Mouse (Mus musculus): ENCODE measurements around the gene Oscp1.

The Oscp1 gene

GRCm38 (mm10) chr4:126111153-126111549, 52.8 kb downstream of the Oscp1 start:
- peak; percentile 57 to 65 for DNase-seq

DNA sequence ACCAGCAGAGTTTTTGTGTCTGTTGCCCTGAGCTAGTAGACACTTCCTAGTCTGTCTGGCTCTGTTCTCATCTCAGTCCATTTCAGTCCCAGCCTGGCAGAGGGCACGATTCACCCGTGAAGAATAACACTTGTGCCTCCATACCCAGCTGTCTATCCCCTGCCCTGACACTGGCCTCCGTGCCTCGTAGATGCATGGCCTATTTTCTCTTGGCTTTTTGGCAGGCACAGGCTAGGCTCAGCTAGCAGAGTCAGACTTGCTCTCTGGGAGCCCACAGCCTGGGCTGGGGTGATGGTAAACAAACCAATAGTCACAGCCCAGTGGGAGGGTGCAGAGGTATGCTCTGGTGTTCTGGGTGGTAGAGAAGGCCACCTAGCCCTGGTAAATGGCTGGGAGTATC, 54.9 kb downstream of the Oscp1 start:
- no peak for DNase-seq

DNA sequence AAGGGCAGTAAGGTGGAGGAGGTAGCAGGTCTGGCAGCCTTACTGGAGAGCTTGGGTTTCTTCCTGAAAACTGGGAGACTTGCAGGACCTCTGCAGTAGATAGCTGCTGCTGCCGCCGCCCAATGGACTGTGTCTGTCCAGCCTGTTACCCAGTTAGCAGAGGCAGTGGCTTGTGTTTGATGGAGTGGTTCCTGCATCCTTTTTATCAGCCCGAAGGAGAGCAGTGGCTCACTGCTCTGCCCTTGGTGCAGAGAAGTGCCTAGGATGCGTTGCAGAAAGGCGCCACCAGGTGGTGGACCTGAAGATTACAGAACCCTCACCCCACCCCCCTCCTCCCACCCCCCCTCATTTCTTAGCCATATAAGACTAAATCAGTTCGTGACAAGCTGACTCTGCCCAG, 55.6 kb downstream of the Oscp1 start:
- peak; percentile 67 to 78 for DNase-seq

- DNase-seq: peak; percentile 40 to 47
Observed at GRCm38 (mm10) chr4:126115411-126115810, 57.0 kb downstream of the Oscp1 start.

GRCm38 (mm10) chr4:126115871-126116521, 57.6 kb downstream of the Oscp1 start:
- no peak for DNase-seq

GRCm38 (mm10) chr4:126117116-126117515, 58.8 kb downstream of the Oscp1 start:
- no peak for DNase-seq

DNA sequence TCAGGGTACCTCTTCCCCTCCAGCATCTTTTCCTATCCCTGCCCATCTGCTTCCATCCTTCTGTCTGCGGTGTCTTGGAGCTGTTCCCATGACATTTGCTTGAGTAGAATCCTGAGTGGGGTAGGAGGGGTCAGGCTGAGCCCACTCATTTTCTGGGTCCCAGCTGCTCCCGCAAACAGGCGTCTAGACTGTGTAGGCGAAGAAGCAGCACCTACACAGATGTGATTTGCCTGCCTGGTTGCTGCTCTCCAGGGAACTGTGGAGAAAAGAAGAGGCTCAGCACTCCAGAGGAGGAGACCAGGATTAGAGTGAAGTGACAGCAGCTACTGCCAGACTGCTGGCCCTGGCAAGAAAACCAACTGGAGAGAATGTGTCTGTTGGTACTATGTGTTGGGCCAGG, 60.3 kb downstream of the Oscp1 start:
- no peak for DNase-seq

GRCm38 (mm10) chr4:126119051-126119450, 60.7 kb downstream of the Oscp1 start:
- no peak for DNase-seq

GRCm38 (mm10) chr4:126120052-126120451, 61.7 kb downstream of the Oscp1 start:
- DNase-seq: no peak

DNA sequence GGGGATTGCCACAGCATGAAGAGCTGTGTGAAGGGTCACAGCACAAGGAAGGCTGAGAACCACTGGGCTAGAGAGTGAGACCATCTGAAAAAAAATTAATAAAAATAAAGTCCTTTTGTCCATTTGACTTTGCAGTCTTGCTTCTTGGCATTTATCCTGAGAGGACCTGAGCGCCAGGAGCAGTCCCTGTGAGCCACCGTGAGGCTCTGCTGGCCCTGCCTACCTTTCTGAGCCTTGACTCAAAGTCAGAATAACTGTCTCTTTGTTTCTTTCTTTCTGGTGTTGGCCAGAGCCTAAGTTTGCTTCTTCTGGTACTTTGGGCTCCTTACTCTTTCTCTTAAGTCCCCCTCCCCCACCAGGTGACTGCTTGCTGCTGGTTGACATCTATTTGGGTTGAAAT, 62.1 kb downstream of the Oscp1 start:
- no peak for DNase-seq

DNA sequence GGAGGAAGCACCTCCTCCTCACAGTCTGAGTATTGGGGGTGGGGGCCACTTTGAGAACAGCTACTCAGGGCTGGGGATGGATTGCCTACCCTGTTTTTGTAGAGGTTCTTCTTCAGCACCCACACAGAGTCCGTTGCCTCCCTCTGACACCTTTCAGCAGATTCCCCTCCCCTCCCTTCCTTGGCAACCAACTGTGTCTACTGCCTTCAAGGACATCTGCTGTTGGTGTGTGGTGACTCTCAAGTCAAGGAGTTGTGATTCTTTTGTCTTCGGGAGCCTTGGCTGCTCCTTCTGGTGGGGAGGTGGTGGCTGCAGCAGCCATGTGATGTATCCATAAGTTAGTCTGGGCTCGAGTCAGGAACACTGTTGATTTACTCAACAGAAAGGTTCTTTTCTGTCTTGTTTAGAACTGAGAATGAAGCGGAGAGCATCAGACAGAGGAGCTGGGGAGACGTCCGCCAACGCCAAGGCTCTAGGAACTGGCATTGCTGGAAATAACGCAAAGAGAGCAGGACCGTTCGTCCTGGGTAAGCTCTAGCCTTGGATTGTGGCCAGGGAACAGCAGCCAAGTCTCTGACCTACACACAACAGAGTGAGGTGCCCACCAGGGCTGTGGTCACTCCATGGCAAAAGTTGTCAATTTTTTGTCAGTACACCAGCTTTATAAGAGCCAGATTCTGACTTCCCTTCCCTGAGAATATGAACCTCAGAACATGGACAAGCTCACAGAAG, 65.1 kb downstream of the Oscp1 start:
- no peak for DNase-seq

- peak; percentile 43 to 63 for DNase-seq
Observed at GRCm38 (mm10) chr4:126130502-126130901, 72.1 kb downstream of the Oscp1 start.

DNA sequence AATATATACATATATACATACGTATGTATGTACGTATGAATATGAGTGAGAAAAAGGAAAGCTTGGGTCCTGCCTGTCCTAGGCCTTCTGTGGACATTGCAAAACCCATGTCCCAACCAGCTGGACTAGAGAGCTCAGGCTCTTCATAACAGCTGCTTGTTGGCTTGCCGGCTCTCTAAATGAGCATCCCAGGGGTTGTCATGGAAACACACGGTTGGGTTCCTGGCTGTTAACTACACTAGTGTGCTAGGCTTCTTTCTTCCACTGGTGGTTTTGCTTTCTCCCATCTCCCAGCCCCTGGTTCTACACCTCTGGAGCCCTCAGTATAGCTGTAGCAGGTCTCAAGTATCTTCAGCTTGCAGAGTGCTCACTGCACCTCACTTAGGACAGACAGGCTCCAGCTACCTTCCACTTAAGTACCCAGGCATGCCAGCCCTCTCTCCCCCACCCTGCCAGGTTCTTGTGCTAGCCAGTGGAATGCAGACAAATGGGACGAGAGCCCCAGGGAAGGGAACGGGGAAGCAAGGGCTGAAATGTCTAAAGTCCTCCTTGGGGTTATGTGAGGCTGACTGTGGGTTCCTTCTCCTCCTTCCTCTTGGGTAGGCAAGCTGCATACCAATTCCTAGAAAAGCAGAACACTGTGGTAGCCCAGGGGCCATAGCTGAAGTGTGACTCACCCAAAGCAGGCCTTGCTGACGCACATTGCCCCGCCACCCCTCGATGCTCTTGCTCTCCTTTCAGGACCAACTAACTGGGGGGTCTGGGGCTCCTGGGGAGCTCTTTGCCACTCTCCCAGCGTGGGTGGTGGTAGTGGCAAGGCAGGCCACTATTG, 73.1 kb downstream of the Oscp1 start:
- DNase-seq: peak; percentile 56 to 64

DNA sequence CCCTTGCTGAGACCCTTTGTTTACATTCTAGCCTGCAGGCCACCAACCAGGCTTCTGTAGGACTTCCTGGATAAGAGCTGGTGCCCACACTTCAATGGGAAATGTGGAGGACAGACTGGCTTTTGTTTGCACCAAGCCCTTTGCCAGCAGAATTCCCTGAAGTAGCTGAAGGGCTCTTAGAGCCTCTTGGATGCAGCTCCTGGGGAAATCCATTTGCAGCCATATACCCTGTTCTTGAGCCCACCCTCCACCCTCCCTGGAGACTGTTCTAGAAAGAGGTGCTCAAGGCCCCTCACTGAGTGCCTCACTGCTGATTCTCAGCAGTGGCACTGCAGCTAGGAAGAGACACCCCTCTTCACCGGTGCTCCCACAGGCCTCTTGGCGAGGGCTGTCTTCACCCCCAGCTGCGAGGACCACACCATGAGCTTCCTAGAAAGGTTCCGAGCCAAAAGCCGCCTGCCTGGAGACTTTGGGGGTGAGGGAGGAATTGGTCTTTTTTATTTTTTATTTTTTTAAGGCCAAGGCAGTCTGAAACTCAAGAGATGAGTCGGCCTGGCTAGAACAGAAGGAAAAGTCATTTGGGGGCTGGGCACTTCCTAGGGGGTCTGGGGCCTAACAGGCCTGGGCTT, 74.4 kb downstream of the Oscp1 start:
- no peak for DNase-seq

GRCm38 (mm10) chr4:126134236-126134635, 75.9 kb downstream of the Oscp1 start:
- no peak for DNase-seq

- no peak for DNase-seq
Observed at GRCm38 (mm10) chr4:126134639-126135038, 76.3 kb downstream of the Oscp1 start.

GRCm38 (mm10) chr4:126137773-126138172, 79.4 kb downstream of the Oscp1 start:
- no peak for DNase-seq

DNA sequence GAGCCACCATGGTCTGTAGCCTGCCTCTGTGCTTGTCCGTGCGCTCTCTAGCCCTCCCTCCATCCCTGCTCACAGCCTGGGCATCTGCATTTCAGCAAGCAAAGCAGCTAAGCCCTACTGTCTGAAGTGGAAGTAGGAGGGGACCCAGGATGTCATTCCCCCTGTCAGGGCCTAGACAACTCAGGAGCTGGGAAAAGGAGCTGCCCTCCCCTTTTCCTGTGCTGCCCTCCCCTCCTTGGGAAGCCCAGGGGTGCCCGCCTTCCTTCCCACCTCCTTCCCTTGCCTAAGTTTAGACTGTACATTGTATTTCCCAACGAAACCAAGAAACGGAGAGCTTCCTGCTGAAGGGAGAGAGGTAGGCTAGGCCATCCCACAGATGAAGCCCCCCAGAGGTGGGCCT, 82.7 kb downstream of the Oscp1 start:
- DNase-seq: peak; percentile 55
